Mouse (Mus musculus): Measurements from ENCODE around the gene Ofd1. TPM values are rescaled to one million over a fixed set of nuclear protein-coding genes. Genes with fewer than 3 reads are reported as not detected.

The Ofd1 gene
- polyA plus RNA-seq, 1 experiment from 2014 or later: 7.2 TPM

- Histone ChIP-seq H3K9me3 (replicated peaks; ENCODE audit: control insufficient read depth, low read length) (no peaks in the 10 kb centered on the region), H3K4me3 (ENCODE audit: low read depth, low read length) (no peak overlapping the region), H3K9ac (ENCODE audit: low read length) (no peak overlapping the region), H3K27ac (ENCODE audit: low read depth, low read length) (no peak overlapping the region), H3K4me2 (ENCODE audit: low read length) (no peak overlapping the region), H3K36me3 (ENCODE audit: control insufficient read depth, insufficient read depth, low read length) (peaks cover 76% of the 10 kb centered on the region), H3K4me1 (ENCODE audit: control insufficient read depth, insufficient read depth, low read length) (no peaks in the 10 kb centered on the region), H3K27me3 (replicated peaks; ENCODE audit: control insufficient read depth, insufficient read depth, low read length) (no peaks in the 10 kb centered on the region)
- no peak for ATAC-seq
- WGBS: 88% methylated on average over 5 of the region's 5 CpGs
- DNase-seq (ENCODE audit: low spot score): no peak
Measured at GRCm38 (mm10) chrX:166378652-166379051, 61.9 kb downstream of the Ofd1 start.

DNA sequence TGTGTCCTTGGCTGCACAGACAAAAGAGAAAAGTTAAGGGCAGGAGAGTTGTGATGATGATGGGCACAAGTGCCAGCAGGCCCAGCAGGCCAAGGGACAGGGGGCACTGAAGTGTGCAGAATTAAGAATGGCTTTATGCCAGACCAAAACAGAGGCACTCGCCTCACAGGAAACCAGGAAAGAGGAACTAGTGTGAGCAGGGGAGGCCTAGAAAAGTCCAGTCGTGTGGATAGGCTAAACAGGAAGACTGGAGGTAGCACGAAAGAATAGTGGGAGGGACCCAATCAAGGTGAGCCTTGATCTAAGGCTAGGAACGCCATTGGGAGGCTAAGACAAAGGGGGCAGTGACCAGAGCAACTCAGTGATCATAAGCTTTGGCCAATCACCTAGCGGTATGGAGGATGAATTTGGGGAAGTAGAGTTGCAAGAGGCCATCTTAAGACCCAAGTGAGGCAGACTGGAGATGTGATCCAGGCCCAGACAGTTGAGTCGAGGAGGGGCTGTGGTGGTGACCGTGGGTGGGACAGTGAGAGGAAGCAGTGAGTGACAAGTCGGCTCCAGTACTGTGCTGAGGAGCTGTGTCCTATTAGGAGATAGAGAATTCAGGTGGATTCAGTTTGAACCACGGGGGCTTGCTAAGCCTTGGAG, 63.7 kb downstream of the Ofd1 start:
- Histone ChIP-seq H3K36me3 (ENCODE audit: control insufficient read depth, insufficient read depth, low read length) (peaks cover 68% of the 10 kb centered on the region), H3K9me3 (replicated peaks; ENCODE audit: control insufficient read depth, low read length) (no peaks in the 10 kb centered on the region), H3K4me3 (ENCODE audit: low read depth, low read length) (no peak overlapping the region), H3K4me2 (ENCODE audit: low read length) (no peak overlapping the region), H3K9ac (ENCODE audit: low read length) (no peak overlapping the region), H3K27ac (ENCODE audit: low read depth, low read length) (no peak overlapping the region), H3K27me3 (replicated peaks; ENCODE audit: control insufficient read depth, insufficient read depth, low read length) (no peaks in the 10 kb centered on the region), H3K4me1 (ENCODE audit: control insufficient read depth, insufficient read depth, low read length) (no peaks in the 10 kb centered on the region)
- no peak for DNase-seq (ENCODE audit: low spot score)
- 81% methylated on average over 9 of the region's 9 CpGs for WGBS
- no peak; the same call in 1 of the 2 replicates for ATAC-seq

GRCm38 (mm10) chrX:166365458-166366213, 74.9 kb downstream of the Ofd1 start:
- Histone ChIP-seq H3K27me3 (replicated peaks; ENCODE audit: control insufficient read depth, insufficient read depth, low read length) (no peaks in the 10 kb centered on the region), H3K4me3 (ENCODE audit: low read depth, low read length) (no peak overlapping the region), H3K4me2 (ENCODE audit: low read length) (no peak overlapping the region), H3K4me1 (ENCODE audit: control insufficient read depth, insufficient read depth, low read length) (no peaks in the 10 kb centered on the region), H3K27ac (ENCODE audit: low read depth, low read length) (no peak overlapping the region), H3K9me3 (replicated peaks; ENCODE audit: control insufficient read depth, low read length) (no peaks in the 10 kb centered on the region), H3K36me3 (ENCODE audit: control insufficient read depth, insufficient read depth, low read length) (0 out of 2 replicates have a peak, but pooled peaks cover 11% of the 10 kb centered on the region), H3K9ac (ENCODE audit: low read length) (no peak overlapping the region)
- 77% methylated on average over 8 of the region's 8 CpGs for WGBS
- ATAC-seq (no peak), DNase-seq (ENCODE audit: low spot score) (no peak)

- DNase-seq (ENCODE audit: low spot score) (no peak), ATAC-seq (no peak)
- no peak overlapping the region for H3K9ac ChIP-seq (ENCODE audit: low read length)
- H3K4me1 ChIP-seq (ENCODE audit: control insufficient read depth, insufficient read depth, low read length): no peaks in the 10 kb centered on the region
- no peaks in the 10 kb centered on the region for H3K27me3 ChIP-seq (replicated peaks; ENCODE audit: control insufficient read depth, insufficient read depth, low read length)
- H3K4me3 ChIP-seq (ENCODE audit: low read depth, low read length): no peak overlapping the region
- H3K36me3 ChIP-seq (ENCODE audit: control insufficient read depth, insufficient read depth, low read length): peaks cover 17% of the 10 kb centered on the region; the same call in 1 of the 2 replicates
- H3K4me2 ChIP-seq (ENCODE audit: low read length): no peak overlapping the region
- H3K27ac ChIP-seq (ENCODE audit: low read depth, low read length): no peak overlapping the region
- WGBS: 86% methylated on average over 4 of the region's 4 CpGs
- H3K9me3 ChIP-seq (replicated peaks; ENCODE audit: control insufficient read depth, low read length): no peaks in the 10 kb centered on the region
Measured at GRCm38 (mm10) chrX:166360455-166360854, 80.0 kb downstream of the Ofd1 start.

DNA sequence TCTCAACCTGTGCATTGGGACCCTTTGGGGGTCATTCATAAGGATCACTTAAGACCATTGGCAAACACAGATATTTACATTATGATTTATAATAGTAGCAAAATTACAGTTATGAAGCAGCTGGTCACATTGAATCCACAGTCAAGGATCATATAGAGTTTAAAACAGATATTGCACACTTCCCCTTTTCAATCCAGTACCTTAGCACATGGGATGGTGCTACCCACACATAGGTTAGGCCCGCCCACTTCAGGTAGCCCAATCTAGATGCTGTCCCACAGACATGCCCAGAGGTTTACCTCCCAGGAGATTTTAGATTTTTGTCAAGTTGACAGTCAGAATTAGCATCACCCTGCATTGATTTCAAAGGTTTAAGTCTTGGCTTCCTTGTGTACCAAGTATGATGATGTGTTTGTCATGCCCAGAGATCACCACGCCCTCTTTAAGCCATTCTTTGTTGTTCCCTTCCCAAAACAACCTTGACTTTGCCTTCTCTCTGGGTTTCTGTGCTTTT, 80.5 kb downstream of the Ofd1 start:
- Histone ChIP-seq H3K4me2 (ENCODE audit: low read length) (no peak overlapping the region), H3K27me3 (replicated peaks; ENCODE audit: control insufficient read depth, insufficient read depth, low read length) (no peaks in the 10 kb centered on the region), H3K9ac (ENCODE audit: low read length) (no peak overlapping the region), H3K27ac (ENCODE audit: low read depth, low read length) (no peak overlapping the region), H3K4me1 (ENCODE audit: control insufficient read depth, insufficient read depth, low read length) (no peaks in the 10 kb centered on the region), H3K36me3 (ENCODE audit: control insufficient read depth, insufficient read depth, low read length) (peaks cover 17% of the 10 kb centered on the region; the same call in 1 of the 2 replicates), H3K4me3 (ENCODE audit: low read depth, low read length) (no peak overlapping the region), H3K9me3 (replicated peaks; ENCODE audit: control insufficient read depth, low read length) (no peaks in the 10 kb centered on the region)
- ATAC-seq (no peak), DNase-seq (ENCODE audit: low spot score) (no peak)
- WGBS: 90% methylated on average over 2 of the region's 2 CpGs

DNA sequence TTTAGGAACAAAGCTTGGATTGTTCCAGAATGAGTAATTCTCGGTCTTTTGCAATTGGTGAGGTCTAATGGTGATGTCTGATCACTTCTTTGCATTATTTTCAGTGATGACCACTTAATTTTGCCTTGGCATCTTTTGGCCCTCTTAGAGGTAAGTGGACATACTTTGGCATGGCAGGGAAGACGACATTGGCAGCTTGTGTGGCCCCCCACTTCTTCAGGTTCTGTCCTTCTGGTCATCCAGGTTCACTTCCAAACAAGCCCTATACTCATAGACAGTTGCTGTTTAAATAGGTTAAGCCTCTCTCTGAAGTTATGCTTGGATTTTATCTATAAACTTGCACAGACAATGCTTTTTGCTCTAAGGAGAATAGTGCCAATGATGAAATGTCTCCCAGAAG, 81.5 kb downstream of the Ofd1 start:
- Histone ChIP-seq H3K4me2 (ENCODE audit: low read length) (no peak overlapping the region), H3K9ac (ENCODE audit: low read length) (no peak overlapping the region), H3K4me1 (ENCODE audit: control insufficient read depth, insufficient read depth, low read length) (no peaks in the 10 kb centered on the region), H3K27me3 (replicated peaks; ENCODE audit: control insufficient read depth, insufficient read depth, low read length) (no peaks in the 10 kb centered on the region), H3K27ac (ENCODE audit: low read depth, low read length) (no peak overlapping the region), H3K4me3 (ENCODE audit: low read depth, low read length) (no peak overlapping the region), H3K36me3 (ENCODE audit: control insufficient read depth, insufficient read depth, low read length) (peaks cover 17% of the 10 kb centered on the region; the same call in 1 of the 2 replicates), H3K9me3 (replicated peaks; ENCODE audit: control insufficient read depth, low read length) (no peaks in the 10 kb centered on the region)
- WGBS: 68% methylated on average over 2 of the region's 2 CpGs
- ATAC-seq: no peak
- no peak for DNase-seq (ENCODE audit: low spot score)

GRCm38 (mm10) chrX:166356276-166356675, 84.2 kb downstream of the Ofd1 start:
- no peaks in the 10 kb centered on the region for H3K9me3 ChIP-seq (replicated peaks; ENCODE audit: control insufficient read depth, low read length)
- no peak overlapping the region for H3K9ac ChIP-seq (ENCODE audit: low read length)
- DNase-seq (ENCODE audit: low spot score) (no peak), ATAC-seq (no peak)
- H3K36me3 ChIP-seq (ENCODE audit: control insufficient read depth, insufficient read depth, low read length): peaks cover 14% of the 10 kb centered on the region; the same call in 1 of the 2 replicates
- no peak overlapping the region for H3K27ac ChIP-seq (ENCODE audit: low read depth, low read length)
- no peaks in the 10 kb centered on the region for H3K4me1 ChIP-seq (ENCODE audit: control insufficient read depth, insufficient read depth, low read length)
- H3K27me3 ChIP-seq (replicated peaks; ENCODE audit: control insufficient read depth, insufficient read depth, low read length): no peaks in the 10 kb centered on the region
- H3K4me3 ChIP-seq (ENCODE audit: low read depth, low read length): no peak overlapping the region
- H3K4me2 ChIP-seq (ENCODE audit: low read length): no peak overlapping the region
- 90% methylated on average over 3 of the region's 3 CpGs for WGBS

GRCm38 (mm10) chrX:166354913-166355312, 85.6 kb downstream of the Ofd1 start:
- Histone ChIP-seq H3K4me3 (ENCODE audit: low read depth, low read length) (no peak overlapping the region), H3K27ac (ENCODE audit: low read depth, low read length) (no peak overlapping the region), H3K4me2 (ENCODE audit: low read length) (no peak overlapping the region), H3K9me3 (replicated peaks; ENCODE audit: control insufficient read depth, low read length) (no peaks in the 10 kb centered on the region), H3K36me3 (ENCODE audit: control insufficient read depth, insufficient read depth, low read length) (peaks cover 14% of the 10 kb centered on the region; the same call in 1 of the 2 replicates), H3K4me1 (ENCODE audit: control insufficient read depth, insufficient read depth, low read length) (peaks cover 3% of the 10 kb centered on the region; the same call in 1 of the 2 replicates), H3K27me3 (replicated peaks; ENCODE audit: control insufficient read depth, insufficient read depth, low read length) (no peaks in the 10 kb centered on the region), H3K9ac (ENCODE audit: low read length) (no peak overlapping the region)
- ATAC-seq (no peak), DNase-seq (ENCODE audit: low spot score) (no peak)
- WGBS: 77% methylated on average over 1 of the region's 1 CpGs

GRCm38 (mm10) chrX:166353412-166353811, 87.1 kb downstream of the Ofd1 start:
- no peak for DNase-seq (ENCODE audit: low spot score)

More at GRCm38 (mm10) chrX:166353412-166353811, 87.1 kb downstream of the Ofd1 start:
- no peak for ATAC-seq
- Histone ChIP-seq H3K4me3 (ENCODE audit: low read depth, low read length) (no peak overlapping the region), H3K4me2 (ENCODE audit: low read length) (no peak overlapping the region), H3K36me3 (ENCODE audit: control insufficient read depth, insufficient read depth, low read length) (peaks cover 4% of the 10 kb centered on the region; the same call in 1 of the 2 replicates), H3K9ac (ENCODE audit: low read length) (no peak overlapping the region), H3K27ac (ENCODE audit: low read depth, low read length) (no peak overlapping the region), H3K4me1 (ENCODE audit: control insufficient read depth, insufficient read depth, low read length) (peaks cover 8% of the 10 kb centered on the region; the same call in 1 of the 2 replicates), H3K9me3 (replicated peaks; ENCODE audit: control insufficient read depth, low read length) (no peaks in the 10 kb centered on the region), H3K27me3 (replicated peaks; ENCODE audit: control insufficient read depth, insufficient read depth, low read length) (no peaks in the 10 kb centered on the region)
- 65% methylated on average over 2 of the region's 2 CpGs for WGBS

Measured in forebrain, embryonic 14.5 days (tissue).